Mouse (Mus musculus) heart, embryonic 10.5 days (tissue): ENCODE data around the gene Akr1c14. TPM values are rescaled to one million over a fixed set of nuclear protein-coding genes. Genes with fewer than 3 reads are reported as not detected.
"Not testable (repeated sequence)": the region's sequence is repeated elsewhere in the genome, so short reads cannot be mapped to it uniquely, and the experiment has no call there.

ENCODE experiments used
- DNase-seq: peaks from one replicate; pipeline ENCODE4 v3.0.0-alpha.2; 2017; ENCODE audit warnings: low spot score
- H3K27ac ChIP-seq: fragments of 300-500 bp; sonication (generic); 2 replicates; pipeline ENCODE4 v1.5.1; 2016; ENCODE audit warnings: mild to moderate bottlenecking
- H3K27me3 ChIP-seq: fragments of 300-500 bp; sonication (generic); 2 replicates; pipeline ENCODE4 v1.6.1; 2016; ENCODE audit warnings: mild to moderate bottlenecking; ENCODE audit not compliant: poor library complexity, insufficient read depth, severe bottlenecking
- H3K36me3 ChIP-seq: fragments of 300-500 bp; sonication (generic); 2 replicates; pipeline ENCODE4 v1.6.1; 2016; ENCODE audit warnings: mild to moderate bottlenecking, moderate library complexity
- H3K4me1 ChIP-seq: fragments of 300-500 bp; sonication (generic); 2 replicates; pipeline ENCODE4 v1.6.1; 2016; ENCODE audit warnings: mild to moderate bottlenecking
- H3K4me3 ChIP-seq: fragments of 300-500 bp; sonication (generic); 2 replicates; pipeline ENCODE4 v1.5.1; 2016; ENCODE audit warnings: mild to moderate bottlenecking, moderate library complexity
- H3K9me3 ChIP-seq: fragments of 300-500 bp; sonication (generic); 2 replicates; pipeline ENCODE4 v1.6.1; 2016; ENCODE audit warnings: mild to moderate bottlenecking, moderate library complexity
- WGBS: fragments of 180-500 bp; shearing (Covaris S2); methylation state at CpG from one replicate; pipeline ENCODE4 v1.1.7; 2016; 5-methylcytosine and 5-hydroxymethylcytosine counted together
- polyA plus RNA-seq: library from polyadenylated mRNA; unstranded; fragments of >200 nt; fragmentation: Nextera tagmentation; extraction: Ambion mirVana; gene quantifications from 2 replicates; pipeline ENCODE4 v1.2.1, GENCODE M21; 2016

Akr1c14 gene
- polyA plus RNA-seq, 1 experiment from 2014 or later: 0.92 TPM

DNA sequence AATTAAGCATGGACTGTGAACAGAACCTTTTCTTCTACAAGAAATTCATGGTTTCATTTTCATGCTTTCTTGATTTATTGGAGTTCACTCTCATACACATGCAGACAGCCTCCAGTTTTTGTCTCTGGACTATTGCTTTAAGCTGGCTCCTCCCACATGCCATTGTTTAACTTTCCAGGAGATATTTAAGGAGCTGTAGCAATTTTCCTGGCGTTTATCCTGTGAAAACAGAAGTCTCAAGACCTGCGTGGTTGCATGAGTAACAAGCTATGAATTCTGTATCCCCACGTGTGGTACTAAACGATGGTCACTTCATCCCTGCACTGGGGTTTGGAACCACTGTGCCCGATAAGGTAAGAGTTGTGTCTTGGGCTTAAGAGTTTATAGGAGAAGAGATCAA is 10.6 kb downstream of the Akr1c14 start:
- no peaks in the 10 kb centered on the region for H3K4me1 ChIP-seq
- H3K4me3 ChIP-seq: no peak overlapping the region
- no peaks in the 10 kb centered on the region for H3K27me3 ChIP-seq
- 58% methylated on average over 5 of the region's 5 CpGs for WGBS
- DNase-seq: no peak
- H3K27ac ChIP-seq: 0 out of 2 replicates have a peak overlapping the region, but pooled peaks have one; percentile 22
- no peaks in the 10 kb centered on the region for H3K9me3 ChIP-seq
- no peaks in the 10 kb centered on the region for H3K36me3 ChIP-seq

DNA sequence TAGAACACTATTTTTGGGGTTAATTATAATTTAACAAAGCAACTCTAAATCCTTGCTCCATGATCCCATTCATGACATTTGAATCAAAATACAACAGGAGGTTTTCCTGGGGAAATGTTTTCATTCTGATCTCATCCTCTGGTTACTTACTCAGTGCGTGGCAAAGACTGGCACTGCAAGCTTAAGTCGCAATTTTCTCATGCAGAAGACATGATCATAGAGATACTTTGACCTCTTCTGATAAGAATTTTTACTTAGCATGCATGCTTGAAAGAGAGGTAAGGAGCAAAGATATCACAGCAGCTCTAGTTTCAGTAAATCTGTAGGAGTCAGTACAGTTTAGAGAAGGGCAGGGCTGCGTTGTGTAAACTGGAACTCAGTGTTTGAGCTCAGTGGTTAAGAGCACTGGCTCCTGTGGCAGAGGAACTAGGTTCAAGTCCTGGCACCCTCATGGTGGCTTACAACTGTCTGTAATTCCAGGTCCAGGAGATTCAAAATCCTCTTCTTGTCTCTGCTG is 11.5 kb downstream of the Akr1c14 start:
- Histone ChIP-seq H3K4me1 (no peaks in the 10 kb centered on the region), H3K9me3 (no peaks in the 10 kb centered on the region), H3K27me3 (no peaks in the 10 kb centered on the region), H3K36me3 (no peaks in the 10 kb centered on the region), H3K4me3 (no peak overlapping the region), H3K27ac (no peak overlapping the region)
- 65% methylated on average over 3 of the region's 3 CpGs for WGBS
- DNase-seq: no peak

DNA sequence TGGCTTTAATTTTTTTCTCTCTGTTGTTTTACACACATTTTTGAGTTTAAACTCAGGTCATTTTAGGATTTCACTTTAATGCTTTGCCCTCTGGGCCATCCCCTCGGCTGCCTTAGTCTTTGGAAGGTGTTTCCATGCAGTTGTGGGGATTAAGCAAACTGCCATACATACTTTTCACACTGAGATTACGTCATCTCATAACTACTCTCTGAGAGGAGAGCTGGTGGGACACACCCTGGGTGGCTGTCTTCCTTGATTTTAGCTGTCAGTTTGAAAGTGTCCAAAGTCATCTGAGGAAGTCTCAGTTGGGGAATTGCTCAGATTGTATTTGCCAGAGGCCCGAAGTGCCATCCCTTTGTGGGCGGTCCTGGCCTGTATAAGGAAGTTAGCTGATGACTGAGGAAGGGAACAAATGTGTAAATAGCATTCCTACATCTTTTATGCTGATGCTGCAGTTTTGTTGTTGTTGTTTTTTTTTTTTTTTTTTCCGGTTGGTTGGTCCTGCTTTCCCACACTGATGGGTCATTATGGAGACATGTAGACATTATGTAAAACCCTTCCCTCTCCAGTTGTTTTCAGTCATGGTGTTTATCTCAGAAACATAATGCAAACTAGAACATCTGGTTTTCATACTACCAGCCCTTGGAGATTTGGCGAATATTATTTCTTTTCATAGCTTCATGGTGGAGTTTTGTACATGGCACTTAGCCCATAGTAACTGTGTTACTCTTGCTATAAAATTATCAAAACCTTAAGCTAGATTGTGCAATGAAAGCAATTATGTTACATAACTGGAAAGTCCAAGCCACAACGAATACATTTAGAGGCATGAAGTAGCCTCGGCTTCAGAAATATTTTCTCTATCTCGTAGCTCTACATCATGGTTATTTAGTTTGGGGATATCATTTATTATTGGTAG is 28.0 kb downstream of the Akr1c14 start:
- no peak overlapping the region for H3K27ac ChIP-seq
- 82% methylated on average over 9 of the region's 9 CpGs for WGBS
- no peak overlapping the region for H3K4me3 ChIP-seq
- H3K36me3 ChIP-seq: no peaks in the 10 kb centered on the region
- DNase-seq: no peak
- H3K9me3 ChIP-seq: no peaks in the 10 kb centered on the region
- no peaks in the 10 kb centered on the region for H3K4me1 ChIP-seq
- H3K27me3 ChIP-seq: no peaks in the 10 kb centered on the region

DNA sequence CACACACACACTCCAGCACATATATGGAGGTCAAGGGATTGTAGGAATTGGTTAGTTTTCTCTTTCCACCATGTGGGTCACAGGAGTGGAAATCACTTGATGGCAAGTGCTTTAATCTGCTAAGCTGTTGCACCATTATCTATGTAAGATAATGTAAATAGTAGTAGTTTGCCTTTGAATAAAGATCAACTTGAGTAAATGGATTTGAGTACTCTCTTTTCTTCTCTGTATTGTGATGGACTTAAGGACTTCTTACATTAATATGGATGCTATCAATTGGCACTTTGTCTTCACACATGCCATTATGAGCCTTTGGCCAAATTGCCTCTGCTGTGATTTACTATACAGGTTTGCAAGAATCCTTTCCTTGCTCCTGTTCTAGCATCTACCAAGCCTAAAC is 31.1 kb downstream of the Akr1c14 start:
- Histone ChIP-seq H3K4me3 (no peak overlapping the region), H3K4me1 (no peaks in the 10 kb centered on the region), H3K27me3 (no peaks in the 10 kb centered on the region), H3K36me3 (no peaks in the 10 kb centered on the region), H3K9me3 (no peaks in the 10 kb centered on the region), H3K27ac (no peak overlapping the region)
- no peak for DNase-seq

DNA sequence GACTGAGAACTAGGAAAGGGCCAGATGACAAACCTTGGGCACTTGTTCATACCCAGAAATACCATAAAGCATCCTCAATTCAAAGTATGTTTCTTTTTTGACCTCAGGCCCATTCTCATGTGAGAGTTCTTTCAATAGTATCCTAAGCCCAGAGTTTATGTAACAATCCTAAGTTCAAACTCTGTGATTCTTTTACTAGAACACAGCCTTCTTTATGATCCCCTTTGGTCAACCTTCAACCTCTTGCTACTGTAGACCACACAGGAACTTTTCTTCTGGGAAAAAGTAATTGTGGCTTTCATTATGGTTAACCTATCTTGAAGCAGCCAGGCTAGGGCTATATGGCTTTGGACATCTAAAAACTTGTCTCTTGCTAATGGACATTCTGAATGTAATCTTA is 52.9 kb downstream of the Akr1c14 start:
- DNase-seq: no peak
- Histone ChIP-seq H3K27ac (no peak overlapping the region), H3K27me3 (no peaks in the 10 kb centered on the region), H3K36me3 (no peaks in the 10 kb centered on the region), H3K9me3 (no peaks in the 10 kb centered on the region), H3K4me1 (no peaks in the 10 kb centered on the region), H3K4me3 (no peak overlapping the region)

DNA sequence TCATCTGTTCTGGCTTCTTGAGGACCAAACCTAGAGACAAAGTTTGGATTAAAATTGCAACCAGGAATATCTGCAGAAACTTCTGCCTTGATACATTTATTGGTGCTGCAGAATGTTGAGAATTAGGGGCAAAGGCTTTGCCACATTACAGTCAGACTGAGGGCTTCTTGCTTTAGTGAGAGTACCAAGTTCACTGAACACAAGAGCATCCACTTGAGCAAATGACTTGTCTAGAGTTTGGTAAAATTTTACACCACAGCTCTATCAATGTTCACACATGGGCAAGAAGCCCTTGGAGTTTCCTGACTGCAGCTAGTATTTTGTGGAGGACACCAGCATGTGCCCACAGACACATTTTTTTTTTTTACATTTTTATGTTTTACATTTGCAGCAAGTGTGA is 53.9 kb downstream of the Akr1c14 start:
- DNase-seq: no peak
- no peaks in the 10 kb centered on the region for H3K27me3 ChIP-seq
- no peaks in the 10 kb centered on the region for H3K4me1 ChIP-seq
- H3K36me3 ChIP-seq: no peaks in the 10 kb centered on the region
- no peak overlapping the region for H3K27ac ChIP-seq
- no peaks in the 10 kb centered on the region for H3K9me3 ChIP-seq
- H3K4me3 ChIP-seq: no peak overlapping the region

DNA sequence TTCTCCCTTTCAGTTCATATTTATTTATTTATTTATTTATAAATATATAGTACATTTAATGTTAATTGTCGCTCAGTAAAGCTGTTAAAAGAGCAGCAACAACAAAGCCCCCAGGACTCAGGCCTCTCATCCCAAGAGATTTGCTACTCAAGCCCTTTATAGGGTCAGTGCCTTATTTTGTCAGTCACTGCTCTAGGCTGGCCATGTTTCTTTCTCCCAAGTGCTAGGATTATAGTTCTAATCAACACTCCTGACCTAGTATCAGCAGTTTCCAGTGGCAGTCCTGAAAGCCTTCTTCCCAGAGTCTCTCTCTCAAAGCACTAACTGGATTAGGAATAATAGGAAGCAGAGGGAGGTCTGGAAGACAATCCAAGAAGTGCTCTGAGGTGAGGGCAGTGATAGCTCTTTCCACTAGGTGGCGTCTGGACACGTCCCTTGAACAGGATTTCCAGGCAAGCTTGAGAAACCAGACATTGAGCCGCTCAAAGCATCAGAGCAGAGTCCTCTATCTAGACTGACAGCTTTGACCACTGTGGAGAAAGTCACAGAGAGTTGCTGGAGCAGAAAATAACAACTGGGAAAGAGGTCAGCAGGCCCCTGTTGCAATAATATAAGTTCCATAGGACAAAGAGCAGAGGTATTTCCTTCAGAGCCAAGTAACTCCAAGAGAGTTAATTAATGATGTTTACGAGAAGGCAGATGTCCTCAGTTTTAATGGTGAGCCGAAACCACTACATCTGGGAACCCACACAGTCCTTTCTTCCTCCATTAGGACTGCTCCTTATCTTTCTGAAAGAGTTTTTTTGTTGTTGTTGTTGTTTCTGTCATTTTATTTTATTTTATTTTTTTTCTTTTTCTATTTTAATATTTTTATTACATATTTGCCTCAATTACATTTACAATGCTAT is 61.7 kb downstream of the Akr1c14 start:
- peak; percentile 82 for DNase-seq
- H3K27ac ChIP-seq: no peak overlapping the region
- no peaks in the 10 kb centered on the region for H3K36me3 ChIP-seq
- H3K4me1 ChIP-seq: no peaks in the 10 kb centered on the region
- H3K9me3 ChIP-seq: no peaks in the 10 kb centered on the region
- no peak overlapping the region for H3K4me3 ChIP-seq
- H3K27me3 ChIP-seq: no peaks in the 10 kb centered on the region
- 36% methylated on average over 6 of the region's 6 CpGs for WGBS

DNA sequence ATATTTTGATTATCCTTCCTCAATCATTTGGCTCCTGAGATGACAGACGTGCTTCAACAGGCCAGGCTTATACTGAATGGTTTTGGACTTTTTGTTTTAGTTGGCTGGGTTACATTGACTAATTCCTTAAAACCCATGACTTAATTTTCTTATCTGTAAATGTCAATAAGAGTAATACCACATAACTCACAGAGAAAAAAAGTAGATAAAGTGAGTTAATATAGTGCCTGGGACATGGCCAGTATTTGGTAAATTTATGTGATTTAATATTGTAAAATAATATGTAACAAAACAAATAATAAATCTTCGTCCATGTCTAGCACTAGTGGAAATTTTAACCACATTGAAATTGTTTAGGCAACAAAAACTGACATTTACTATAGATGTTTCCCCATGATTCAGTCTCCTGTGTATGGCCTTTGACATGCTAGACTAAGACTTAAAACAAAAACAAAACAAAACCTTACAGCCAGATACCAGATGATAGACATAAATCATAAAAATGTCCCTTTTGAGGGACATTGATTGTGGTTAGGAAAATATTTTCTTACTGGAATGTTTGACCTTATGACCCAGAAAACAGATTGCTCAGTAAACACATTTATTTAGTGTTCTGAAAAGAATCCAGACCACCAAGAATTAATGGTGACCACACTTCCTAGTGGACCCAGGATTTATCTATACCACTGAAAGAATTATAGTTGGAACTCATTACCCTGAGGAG is 70.5 kb downstream of the Akr1c14 start:
- no peak for DNase-seq
- 70% methylated on average over 2 of the region's 2 CpGs for WGBS
- H3K4me1 ChIP-seq: no peaks in the 10 kb centered on the region
- H3K27me3 ChIP-seq: no peaks in the 10 kb centered on the region
- no peak overlapping the region for H3K27ac ChIP-seq
- H3K9me3 ChIP-seq: no peaks in the 10 kb centered on the region
- no peaks in the 10 kb centered on the region for H3K36me3 ChIP-seq
- no peak overlapping the region for H3K4me3 ChIP-seq

DNA sequence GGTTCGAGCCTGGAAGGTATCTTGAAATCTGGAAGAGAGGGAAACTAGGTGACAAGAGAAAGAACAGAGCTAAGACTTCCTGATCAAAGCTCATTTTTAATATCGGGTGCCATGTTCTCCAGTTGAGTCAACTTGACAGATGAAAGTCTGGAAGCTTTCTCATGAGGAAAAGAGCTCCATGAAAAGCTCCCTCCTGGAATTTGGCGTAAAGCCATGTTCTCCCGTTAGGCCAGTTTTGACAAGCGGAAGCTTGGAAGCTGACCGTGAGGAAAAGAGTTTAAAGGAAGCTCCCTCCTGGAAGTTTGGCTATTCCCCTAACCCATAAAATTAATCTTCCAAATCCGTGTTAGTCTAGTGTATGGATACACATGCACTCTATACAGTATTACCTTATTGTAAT is 74.3 kb downstream of the Akr1c14 start:
- WGBS: 83% methylated on average over 7 of the region's 7 CpGs
- H3K9me3 ChIP-seq: no peaks in the 10 kb centered on the region
- no peaks in the 10 kb centered on the region for H3K27me3 ChIP-seq
- DNase-seq: no peak
- H3K27ac ChIP-seq: no peak overlapping the region
- H3K4me3 ChIP-seq: no peak overlapping the region
- no peaks in the 10 kb centered on the region for H3K4me1 ChIP-seq
- H3K36me3 ChIP-seq: no peaks in the 10 kb centered on the region

DNA sequence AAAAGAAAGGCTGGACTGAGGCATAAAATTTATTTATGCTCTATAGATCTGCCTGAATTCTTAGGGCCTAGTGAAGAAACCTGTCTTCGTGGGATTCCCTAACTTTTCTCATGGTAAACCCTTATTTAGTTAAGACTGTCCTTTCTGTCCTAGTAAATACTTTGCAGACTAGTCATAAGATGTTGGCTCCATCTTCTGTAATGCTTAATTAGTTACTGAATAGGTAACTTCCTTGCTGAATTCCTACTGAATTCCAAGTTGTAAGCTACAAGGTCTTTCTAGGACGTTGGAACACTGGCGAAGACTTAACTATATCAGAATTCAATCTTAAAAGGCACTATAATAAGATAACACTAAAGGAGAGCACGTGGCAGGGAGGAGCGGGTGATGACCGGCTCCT is 75.7 kb downstream of the Akr1c14 start:
- H3K4me3 ChIP-seq, DNase-seq, H3K9me3 ChIP-seq, H3K27me3 ChIP-seq, H3K4me1 ChIP-seq, H3K27ac ChIP-seq, H3K36me3 ChIP-seq: not testable (repeated sequence)
- 83% methylated on average over 6 of the region's 6 CpGs for WGBS

DNA sequence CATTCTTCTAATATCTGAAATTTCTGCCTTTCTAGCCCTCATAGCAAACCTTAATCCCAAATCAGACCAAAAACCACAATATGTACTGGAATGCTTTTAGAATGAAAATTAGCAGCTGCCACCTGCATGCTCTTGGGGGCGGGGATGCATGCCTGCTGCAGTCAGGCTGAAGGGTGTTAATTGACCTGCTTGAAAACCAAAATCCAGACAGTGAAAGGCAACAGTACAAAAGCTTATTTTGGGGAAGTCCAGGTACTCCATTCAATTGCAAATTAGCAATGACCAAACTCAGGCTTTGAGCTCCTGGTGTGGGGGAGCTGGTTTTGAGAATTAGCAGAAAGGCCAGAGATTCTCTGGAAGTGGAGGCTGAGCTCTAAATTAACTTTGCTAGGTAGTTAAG is 77.0 kb downstream of the Akr1c14 start:
- H3K27ac ChIP-seq, H3K4me1 ChIP-seq, H3K27me3 ChIP-seq, H3K9me3 ChIP-seq, DNase-seq, H3K36me3 ChIP-seq, H3K4me3 ChIP-seq: not testable (repeated sequence)
- 83% methylated on average over 1 of the region's 1 CpGs for WGBS

DNA sequence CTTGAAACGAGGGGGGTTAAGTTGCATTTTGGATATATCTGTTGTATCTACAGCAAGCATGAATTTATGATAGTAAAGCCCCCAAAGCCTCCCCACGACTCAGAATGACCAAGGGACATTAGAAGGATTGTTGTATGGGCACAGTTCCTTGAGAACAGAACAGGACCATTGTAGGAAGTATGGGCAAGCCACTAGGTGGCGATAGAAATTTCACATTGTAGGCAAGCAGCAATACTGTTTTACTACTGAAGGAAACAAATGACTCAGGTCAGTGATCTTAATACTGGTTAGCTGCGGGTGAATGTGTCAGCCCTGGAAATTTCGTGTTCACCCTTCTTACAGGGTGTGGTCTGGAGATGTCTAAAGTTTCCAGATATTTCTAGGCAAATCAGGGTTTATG is 80.3 kb downstream of the Akr1c14 start:
- Histone ChIP-seq H3K27me3 (no peaks in the 10 kb centered on the region), H3K36me3 (no peaks in the 10 kb centered on the region), H3K27ac (no peak overlapping the region), H3K4me3 (no peak overlapping the region), H3K9me3 (no peaks in the 10 kb centered on the region), H3K4me1 (no peaks in the 10 kb centered on the region)
- WGBS: 37% methylated on average over 5 of the region's 5 CpGs
- DNase-seq: no peak

DNA sequence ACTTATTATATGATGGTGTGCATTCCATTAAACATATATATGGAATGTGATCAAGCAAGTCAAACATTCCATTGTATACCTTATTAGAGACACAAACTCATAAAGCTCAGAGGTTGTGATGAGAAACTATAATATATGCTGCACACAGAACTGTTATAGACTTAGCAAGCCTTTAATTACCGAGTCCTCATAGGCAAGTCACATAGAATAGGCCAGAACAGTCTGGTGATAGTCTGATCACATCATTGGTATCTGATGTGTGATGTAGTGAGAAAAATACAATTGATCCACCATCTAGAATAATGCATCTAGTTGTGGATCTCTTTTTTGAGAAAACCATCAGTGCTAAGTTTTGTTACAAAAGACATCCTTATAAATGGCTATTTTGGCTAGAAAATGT is 82.5 kb downstream of the Akr1c14 start:
- Histone ChIP-seq H3K36me3 (no peaks in the 10 kb centered on the region), H3K4me3 (no peak overlapping the region), H3K4me1 (no peaks in the 10 kb centered on the region), H3K9me3 (no peaks in the 10 kb centered on the region), H3K27ac (no peak overlapping the region), H3K27me3 (no peaks in the 10 kb centered on the region)
- 71% methylated on average over 1 of the region's 1 CpGs for WGBS
- DNase-seq: no peak
